Mouse (Mus musculus) megakaryocyte, embryonic 14.5 days (primary cell): Measurements from ENCODE around the gene Scube1.

Source experiments
- FLI1 ChIP-seq: IDR thresholded peaks from 2 replicates; pipeline ENCODE4 v1.6.1; 2012; ENCODE audit warnings: low read length, inconsistent platforms, mixed read lengths
- GATA1 ChIP-seq: IDR thresholded peaks from 3 replicates; pipeline ENCODE4 v1.6.1; 2012; ENCODE audit warnings: mixed read lengths, low read length, inconsistent platforms, borderline replicate concordance

DNA sequence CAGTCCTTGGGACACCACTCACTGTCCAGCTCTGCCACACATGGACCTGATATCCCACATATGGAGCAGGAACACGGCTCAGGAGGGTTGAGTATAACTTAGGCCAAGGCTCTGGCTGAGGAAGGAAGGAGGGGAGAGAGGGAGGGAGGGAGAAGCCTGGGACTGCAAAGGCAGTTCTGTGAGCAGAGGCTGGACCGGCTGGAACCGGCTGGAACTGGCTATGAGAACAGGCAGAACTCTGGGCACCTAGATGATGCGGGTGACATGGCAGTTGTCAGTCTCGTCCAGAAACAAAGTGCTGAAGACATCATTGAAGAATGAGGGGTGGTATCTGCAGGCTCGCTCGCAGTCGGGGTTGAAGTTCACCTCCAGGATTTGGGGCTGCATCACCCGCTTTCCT, 148.2 kb downstream of the Scube1 start:
- TF ChIP-seq GATA1 (no peak), FLI1 (no peak)
